Mouse (Mus musculus) inflammation-experienced regulatory T-cells, adult 6 months (primary cell): ENCODE data around the gene Grk6. TPM values are rescaled to one million over a fixed set of nuclear protein-coding genes. Genes with fewer than 3 reads are reported as not detected.

Experiments
- ATAC-seq: one replicate; pipeline ENCODE4 v1.8.0; 2017
- polyA plus RNA-seq, 3 experiments: library from polyadenylated mRNA; unstranded; fragments of 100-300 nt; shearing (Covaris generic); gene quantifications; one replicate each; pipeline ENCODE4 v1.2.1; 2017

The Grk6 gene
- 10 to 100 TPM; 35.3 to 50.0 (median 40.5) TPM for polyA plus RNA-seq

DNA sequence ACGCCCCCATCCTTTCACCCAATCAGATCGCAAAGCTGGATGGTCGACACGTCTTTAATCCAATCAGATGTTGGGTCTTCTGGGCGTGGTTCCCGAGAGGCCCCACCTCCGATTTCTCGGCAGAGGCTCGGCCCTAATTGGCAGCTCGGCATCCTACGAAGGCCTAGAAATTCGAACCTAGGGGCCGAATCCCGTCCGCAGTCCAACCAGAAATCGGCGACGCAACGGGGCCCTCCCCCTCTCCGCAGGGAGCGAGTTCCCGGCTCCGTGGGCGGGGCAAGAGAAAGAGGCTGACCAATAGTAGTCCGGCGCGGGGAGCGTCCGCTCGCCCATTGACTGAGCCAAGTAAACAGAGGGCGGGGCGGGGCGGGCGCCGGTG lies at the start of gene Grk6:
Grk6 (plus strand) TSS at position 136 of the 379 bp plus-strand sequence.
- peak; percentile 80 for ATAC-seq

GRCm38 (mm10) chr13:55398088-55398487 lies 46.8 kb upstream of the Grk6 start, which contains the start of gene Slc34a1:
Gene Slc34a1, plus strand, starts transcription at chr13:55398187.
- no peak for ATAC-seq

- no peak for ATAC-seq
These were observed 45.4 kb upstream of the Grk6 start for GRCm38 (mm10) chr13:55399300-55400038.

GRCm38 (mm10) chr13:55400039-55400346 lies 44.9 kb upstream of the Grk6 start:
- no peak for ATAC-seq

DNA sequence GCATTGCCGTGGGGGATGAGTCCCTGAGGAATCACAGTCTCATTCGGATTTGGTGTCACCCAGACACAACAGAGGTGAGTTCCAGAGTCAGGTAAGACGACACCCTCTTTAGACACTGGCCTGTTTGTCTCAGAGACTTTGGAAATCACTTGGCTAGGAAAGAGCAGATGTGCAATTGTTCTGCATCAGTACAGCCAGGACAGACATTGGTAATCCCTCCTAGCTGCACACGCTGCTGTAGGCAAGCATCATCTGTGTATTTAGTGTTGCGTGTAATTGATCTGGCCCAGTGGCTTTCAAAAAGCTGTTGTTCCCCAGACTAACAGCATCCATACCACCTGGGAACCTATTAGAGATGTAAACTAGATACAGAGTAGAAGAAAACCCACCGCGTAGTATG lies 41.6 kb upstream of the Grk6 start:
- no peak for ATAC-seq

- no peak for ATAC-seq
These were observed 40.7 kb upstream of the Grk6 start for GRCm38 (mm10) chr13:55403935-55404852.

DNA sequence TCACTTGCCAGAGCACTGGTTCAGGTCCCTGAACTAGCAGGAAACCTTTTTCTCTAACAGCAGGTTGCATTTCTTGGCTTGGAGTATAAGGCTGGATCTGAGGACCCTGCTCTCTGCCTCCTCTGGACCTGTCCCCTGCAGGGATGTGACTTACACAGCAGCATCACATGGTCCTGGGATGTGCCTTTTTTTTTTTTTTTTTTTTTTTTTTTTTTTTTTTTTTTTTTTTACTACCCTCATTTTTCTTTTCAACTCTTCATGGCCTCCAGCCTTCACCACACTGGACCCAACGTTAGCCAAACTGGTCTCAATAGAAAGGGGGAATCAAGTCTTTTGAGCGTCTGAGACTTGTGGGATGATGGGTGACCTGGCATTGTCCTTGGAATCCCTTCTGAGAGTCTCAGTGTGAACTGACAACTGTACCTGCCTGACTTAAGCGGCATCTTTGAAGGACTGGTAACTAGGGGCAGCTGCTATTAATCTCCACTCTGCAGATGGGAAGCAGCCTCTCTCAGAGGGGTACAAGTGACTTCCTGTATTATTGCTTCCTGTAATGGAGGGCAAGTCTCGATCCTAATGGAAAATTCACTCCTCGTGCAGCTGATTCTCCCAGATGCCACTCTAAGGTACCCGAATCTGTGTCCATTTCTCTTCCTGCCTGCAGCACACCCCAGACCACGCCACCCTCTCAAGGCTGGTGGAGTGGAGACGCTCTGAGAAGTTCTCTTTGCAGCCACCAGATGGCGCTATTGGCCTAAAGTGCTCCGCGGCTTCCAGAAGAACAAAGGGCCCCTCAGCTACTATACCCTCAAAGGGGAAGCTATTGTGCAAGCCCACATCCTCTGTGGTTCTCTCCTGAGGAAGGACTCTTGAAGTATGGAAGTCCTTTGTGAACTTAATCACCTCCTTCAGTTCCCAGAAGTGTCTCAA lies 39.8 kb upstream of the Grk6 start:
- ATAC-seq = peak; percentile 97

DNA sequence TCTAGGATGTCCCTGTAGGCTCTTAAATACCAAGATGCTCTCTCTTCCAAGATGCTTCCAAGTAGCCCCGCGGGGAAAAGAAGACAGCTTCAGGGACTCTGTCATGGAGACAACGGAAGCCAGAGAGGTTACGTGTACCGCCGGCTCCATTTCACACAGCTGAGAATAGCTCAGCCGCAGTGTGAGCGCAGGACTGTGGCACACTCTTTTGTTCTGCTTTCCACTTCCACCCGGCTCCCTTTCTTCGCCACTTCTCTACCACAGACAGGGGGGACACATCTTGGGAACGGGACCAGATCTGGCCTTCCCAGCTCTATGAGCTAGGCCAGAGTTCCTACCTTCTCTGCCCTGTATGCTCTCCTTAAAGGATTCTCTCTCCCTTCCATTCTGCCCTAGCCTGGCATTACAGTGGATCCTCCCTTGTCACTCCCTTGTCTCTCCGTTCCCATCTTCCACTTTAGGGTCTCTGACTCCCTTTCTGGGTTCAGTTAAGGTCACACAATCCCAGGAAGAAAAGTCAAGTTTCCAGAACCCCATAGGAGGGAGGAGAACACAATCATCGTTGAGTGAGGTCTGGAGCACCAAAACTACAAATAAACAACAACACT lies 39.0 kb upstream of the Grk6 start:
- peak; percentile 57 for ATAC-seq

DNA sequence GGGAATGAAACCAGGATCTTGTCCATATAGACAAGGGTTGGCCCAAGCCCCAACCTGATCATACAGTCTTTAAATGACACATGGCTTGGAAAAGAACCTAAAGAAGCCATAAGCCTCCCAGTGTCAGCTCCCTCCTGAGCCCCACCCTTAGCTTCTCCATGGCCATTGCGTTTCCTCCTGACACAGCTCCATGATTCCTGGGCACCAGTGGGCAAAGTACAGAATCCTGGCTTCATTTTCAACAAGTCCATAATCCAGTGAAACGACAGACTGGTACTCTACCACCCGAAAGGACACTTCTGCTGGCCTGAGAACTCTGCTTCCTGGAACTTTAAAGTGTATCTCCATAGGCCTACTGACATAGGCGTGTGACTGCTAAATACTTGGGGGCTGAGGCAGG lies 37.5 kb upstream of the Grk6 start:
- no peak for ATAC-seq

- ATAC-seq = no peak
These were observed 36.2 kb upstream of the Grk6 start for GRCm38 (mm10) chr13:55408546-55409120.

- ATAC-seq = no peak
These were observed 33.0 kb upstream of the Grk6 start for GRCm38 (mm10) chr13:55411826-55412225.

- no peak for ATAC-seq
These were observed 32.1 kb upstream of the Grk6 start for GRCm38 (mm10) chr13:55412643-55413307.

DNA sequence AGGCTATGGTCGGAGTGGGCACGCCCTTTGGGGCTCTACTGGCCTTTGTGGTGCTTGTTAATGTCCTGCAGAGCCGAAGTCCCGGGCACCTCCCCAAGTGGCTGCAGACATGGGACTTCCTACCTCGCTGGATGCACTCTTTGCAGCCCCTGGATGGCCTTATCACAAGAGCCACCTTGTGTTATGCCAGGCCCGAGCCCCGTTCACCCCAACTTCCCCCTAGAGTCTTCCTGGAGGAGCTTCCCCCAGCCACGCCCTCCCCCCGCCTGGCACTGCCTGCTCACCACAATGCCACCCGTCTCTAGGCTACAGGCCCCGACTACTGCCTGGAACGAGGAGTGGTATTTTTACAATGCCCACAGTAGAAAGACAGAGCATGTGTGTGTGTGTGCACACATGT lies 31.5 kb upstream of the Grk6 start:
- ATAC-seq = no peak

DNA sequence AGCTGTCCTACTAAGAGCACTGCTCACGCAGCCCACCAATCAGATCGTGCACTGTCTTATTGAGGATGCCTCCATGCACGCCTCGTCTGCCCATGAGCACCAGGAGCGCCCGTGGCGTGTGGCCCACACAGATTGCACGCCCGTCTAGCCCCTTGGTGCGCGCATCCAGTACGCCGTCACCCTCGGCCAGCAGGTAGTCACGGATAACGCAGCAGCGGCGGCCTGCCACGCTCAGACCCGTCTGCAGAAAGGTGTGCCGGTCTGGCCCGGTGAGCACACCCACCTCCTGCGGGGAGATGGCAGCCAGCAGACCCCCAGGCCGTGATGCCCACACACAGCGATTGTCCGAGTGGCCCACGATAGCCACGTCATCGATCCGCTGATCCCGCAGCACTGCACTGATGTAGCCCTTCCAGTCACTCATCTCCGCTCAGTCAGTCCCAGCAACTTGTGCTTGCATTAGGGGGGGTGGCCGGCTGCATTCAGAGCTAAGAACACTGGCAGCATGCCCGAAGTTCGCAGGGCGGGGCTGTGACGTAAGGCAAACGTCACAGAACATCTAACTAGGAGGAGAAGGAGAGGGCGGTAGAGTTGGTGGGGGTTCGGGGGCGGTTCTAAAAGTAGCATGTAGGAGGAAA lies 30.0 kb upstream of the Grk6 start, which contains the start of gene Pfn3:
Pfn3 (minus strand) TSS at position 490 of the 638 bp plus-strand sequence.
- no peak for ATAC-seq

DNA sequence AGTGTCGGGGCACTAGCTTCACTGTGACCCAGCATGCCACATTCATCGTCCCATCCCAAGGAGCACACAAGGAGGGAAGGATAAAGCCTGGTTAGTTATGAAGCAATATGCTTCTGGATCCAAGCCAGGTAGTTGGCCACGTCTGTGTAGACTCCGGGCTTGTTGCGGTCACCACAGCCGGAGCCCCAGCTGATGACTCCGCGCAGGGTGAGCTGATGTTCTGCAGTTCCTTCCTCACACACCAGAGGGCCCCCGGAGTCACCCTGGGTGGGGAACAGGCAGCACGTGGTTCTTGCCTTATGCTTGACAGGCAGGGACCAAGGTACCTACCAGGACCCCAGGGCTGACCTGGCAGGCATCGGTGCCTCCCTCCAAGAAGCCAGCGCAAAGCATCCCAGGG lies 26.9 kb upstream of the Grk6 start:
- ATAC-seq = peak; percentile 82

GRCm38 (mm10) chr13:55419142-55419541 lies 25.7 kb upstream of the Grk6 start:
- ATAC-seq = no peak

DNA sequence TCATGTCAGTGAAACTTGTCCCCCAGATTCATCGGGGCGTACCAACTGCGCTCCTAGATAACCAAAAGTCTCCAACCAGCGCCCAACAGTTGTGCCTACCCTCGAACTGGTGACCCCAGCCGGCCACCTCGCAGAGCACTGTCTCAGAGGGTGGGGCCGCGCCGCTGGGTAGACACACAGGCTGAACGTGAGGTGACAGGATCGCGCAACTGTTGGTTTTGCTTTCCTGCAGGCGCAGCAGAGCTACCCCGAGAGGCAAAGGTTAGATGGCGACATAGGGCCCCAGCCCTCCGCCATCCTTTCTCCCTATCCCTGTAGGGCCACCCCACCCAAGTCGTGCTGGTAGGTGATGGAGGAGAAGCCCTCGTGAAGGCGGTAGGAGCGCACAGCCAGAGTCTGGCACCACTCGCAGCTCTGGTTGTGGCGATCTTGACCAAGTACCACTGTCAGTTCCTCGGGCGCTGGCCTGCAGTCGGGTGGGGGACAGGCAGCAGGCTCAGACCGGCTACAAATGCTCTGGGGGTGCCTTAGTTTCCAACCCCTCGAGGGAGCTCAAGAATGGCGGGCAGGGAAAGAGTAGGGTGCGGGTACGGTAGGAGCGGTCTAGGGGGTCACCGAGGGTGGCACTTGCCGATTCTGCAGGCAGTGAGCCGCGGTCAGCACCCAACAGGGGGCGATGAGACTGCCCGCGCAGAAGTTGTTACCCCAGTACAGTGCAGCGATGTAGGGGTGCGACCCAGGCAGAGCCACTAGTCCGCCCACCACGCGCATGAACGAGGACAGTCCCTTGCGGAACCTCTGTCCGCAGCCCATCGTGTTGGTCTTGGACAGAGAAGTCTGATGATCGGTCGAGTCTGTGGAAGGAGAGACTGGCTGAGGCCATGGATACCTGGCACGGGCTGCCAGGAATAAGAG lies 24.6 kb upstream of the Grk6 start:
- no peak for ATAC-seq

GRCm38 (mm10) chr13:55420933-55421800 lies 23.7 kb upstream of the Grk6 start:
- peak; percentile 82 for ATAC-seq

GRCm38 (mm10) chr13:55426613-55427012 lies 18.3 kb upstream of the Grk6 start, which contains the start of gene F12:
Gene F12, minus strand, starts transcription at chr13:55426793.
- ATAC-seq = no peak
